Mouse (Mus musculus): Measurements from ENCODE around the gene Lsm5. TPM values are rescaled to one million over a fixed set of nuclear protein-coding genes. Genes with fewer than 3 reads are reported as not detected.
A peak's percentile ranks its signal among the peaks of the same experiment; 100 is the strongest.

The Lsm5 gene
- polyA plus RNA-seq, 1 experiment from 2014 or later, result 223 TPM

DNA sequence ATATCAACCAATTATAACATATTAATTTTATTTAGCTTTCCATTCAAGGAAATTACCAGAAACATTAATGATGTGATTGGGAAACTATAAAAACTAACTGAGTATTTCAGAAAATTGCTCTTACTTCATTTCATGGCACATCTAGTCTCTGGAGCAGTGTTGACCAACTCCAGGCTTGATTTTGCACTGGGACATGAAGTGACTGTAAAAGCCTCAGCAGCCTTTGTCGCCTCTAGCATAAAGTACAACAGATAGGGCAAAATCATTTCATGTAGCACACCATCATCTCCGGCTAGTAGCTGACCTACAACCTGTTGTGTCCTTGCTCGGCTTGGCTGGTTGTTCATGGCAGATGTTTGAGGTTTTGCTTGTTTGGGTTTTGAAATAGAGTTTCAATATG is 40.1 kb downstream of the Lsm5 start:
- Histone ChIP-seq H3K36me3 (no peaks in the 10 kb centered on the region), H3K27me3 (ENCODE audit: low read depth, poor library complexity, severe bottlenecking) (no peaks in the 10 kb centered on the region), H3K4me3 (no peak overlapping the region), H3K27ac (replicated peaks) (no peak overlapping the region), H3K4me1 (no peaks in the 10 kb centered on the region), H3K9me3 (replicated peaks) (no peaks in the 10 kb centered on the region)
- WGBS, result 86% methylated on average over 3 of the region's 3 CpGs
- no peak for DNase-seq (ENCODE audit: low spot score)

DNA sequence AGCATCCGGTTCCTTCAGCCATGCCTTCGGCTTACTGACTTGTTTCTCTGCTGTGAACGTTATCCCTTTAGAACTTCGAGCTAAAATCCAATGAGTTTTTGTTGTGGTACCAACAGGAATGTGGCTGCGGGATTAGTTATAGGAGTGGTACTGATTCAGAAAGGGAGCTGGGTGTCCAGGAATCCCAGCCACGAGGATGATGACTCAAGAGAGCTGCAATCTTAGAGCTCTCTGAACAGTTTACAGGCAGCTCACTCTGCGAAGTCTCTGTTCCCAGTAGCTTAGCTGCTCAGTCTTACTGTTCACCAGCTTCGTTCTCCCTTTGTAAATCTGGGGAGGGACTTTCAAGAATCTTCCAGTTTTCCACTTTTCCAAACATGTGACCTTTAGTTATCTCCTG is 49.1 kb downstream of the Lsm5 start:
- 82% methylated on average over 8 of the region's 8 CpGs for WGBS
- H3K36me3 ChIP-seq, result no peaks in the 10 kb centered on the region
- no peak for DNase-seq (ENCODE audit: low spot score)
- peaks cover 10% of the 10 kb centered on the region for H3K4me1 ChIP-seq
- H3K27me3 ChIP-seq (ENCODE audit: low read depth, poor library complexity, severe bottlenecking), result peaks cover 32% of the 10 kb centered on the region
- no peaks in the 10 kb centered on the region for H3K9me3 ChIP-seq (replicated peaks)
- no peak overlapping the region for H3K27ac ChIP-seq (replicated peaks)
- H3K4me3 ChIP-seq, result no peak overlapping the region

DNA sequence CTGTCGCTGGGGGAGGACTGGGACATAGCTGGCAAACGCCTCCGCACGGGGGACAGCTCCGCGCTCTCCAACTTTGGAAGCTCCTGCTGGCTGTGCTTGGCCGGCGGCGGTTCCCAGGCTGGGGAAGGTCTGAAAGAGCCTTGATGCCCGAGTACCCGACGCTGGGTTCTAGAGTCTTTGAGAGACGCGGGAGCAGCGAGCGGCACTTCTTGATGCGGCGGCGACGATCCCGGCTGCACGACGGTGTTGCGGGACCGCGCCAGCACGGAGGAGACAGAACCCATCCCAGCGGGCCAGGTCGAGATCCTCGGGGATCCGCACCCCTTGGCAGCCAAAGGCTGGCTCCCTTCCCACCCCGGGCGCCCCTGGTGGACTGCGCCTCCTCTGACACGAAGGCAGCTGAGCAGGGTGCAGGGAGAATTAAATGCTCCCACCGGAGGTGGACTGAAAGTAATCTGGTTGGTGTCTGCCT is 52.4 kb downstream of the Lsm5 start:
- Histone ChIP-seq H3K36me3 (no peaks in the 10 kb centered on the region), H3K4me1 (peaks cover 10% of the 10 kb centered on the region), H3K9me3 (replicated peaks) (no peaks in the 10 kb centered on the region), H3K27ac (replicated peaks) (no peak overlapping the region), H3K4me3 (peak overlapping the region; percentile 57), H3K27me3 (ENCODE audit: low read depth, poor library complexity, severe bottlenecking) (peaks cover 32% of the 10 kb centered on the region)
- under 1% methylated on average over 36 of the region's 36 CpGs for WGBS
- DNase-seq (ENCODE audit: low spot score), result peak; percentile 57

Other genes with a start within 250 kb of the Lsm5 start
- gene Pde1c, start 135.6 kb downstream of the Lsm5 start, polyA plus RNA-seq (2016; fragmentation: Nextera tagmentation; extraction: Ambion mirVana), result 3.4 and 5.3 TPM in 2 replicates
- gene Avl9, start 10.2 kb upstream of the Lsm5 start, polyA plus RNA-seq (2016; fragmentation: Nextera tagmentation; extraction: Ambion mirVana), result 13.7 and 20.1 TPM in 2 replicates
- 36.6 and 37.2 TPM in 2 replicates for gene Kbtbd2, start 93.1 kb upstream of the Lsm5 start, polyA plus RNA-seq (2016; fragmentation: Nextera tagmentation; extraction: Ambion mirVana)
- 64.5 and 65.3 TPM in 2 replicates for gene Fkbp9, start 127.3 kb upstream of the Lsm5 start, polyA plus RNA-seq (2016; fragmentation: Nextera tagmentation; extraction: Ambion mirVana)
- gene Nt5c3, start 219.2 kb upstream of the Lsm5 start, polyA plus RNA-seq (2016; fragmentation: Nextera tagmentation; extraction: Ambion mirVana), result 67.5 and 71.8 TPM in 2 replicates
- 0.37 and 0.43 TPM in 2 replicates for gene Vmn1r4, start 219.3 kb upstream of the Lsm5 start, polyA plus RNA-seq (2016; fragmentation: Nextera tagmentation; extraction: Ambion mirVana)